Mouse (Mus musculus) neural tube, embryonic 12.5 days (tissue): ENCODE measurements around the gene Rev1. TPM values are rescaled to one million over a fixed set of nuclear protein-coding genes. Genes with fewer than 3 reads are reported as not detected.

Experiments
- ATAC-seq: fragments of 200-750 bp; cut with Nextera tagmentation; 2 replicates; pipeline ENCODE4 v1.8.0; 2017; ENCODE audit warnings: low read depth, mild to moderate bottlenecking, moderate TSS enrichment, moderate library complexity; ENCODE audit not compliant: low FRiP score
- H3K27ac ChIP-seq: fragments of 300-500 bp; sonication (generic); 2 replicates; pipeline ENCODE4 v1.5.1; 2016
- H3K27me3 ChIP-seq: fragments of 300-500 bp; sonication (generic); replicated peaks from 2 replicates; pipeline ENCODE4 v1.6.1; 2016; ENCODE audit warnings: mild to moderate bottlenecking
- H3K36me3 ChIP-seq: fragments of 300-500 bp; sonication (generic); 2 replicates; pipeline ENCODE4 v1.6.1; 2016; ENCODE audit warnings: mild to moderate bottlenecking
- H3K4me1 ChIP-seq: fragments of 300-500 bp; sonication (generic); 2 replicates; pipeline ENCODE4 v1.6.1; 2016
- H3K4me2 ChIP-seq: fragments of 300-500 bp; sonication (generic); replicated peaks from 2 replicates; pipeline ENCODE4 v1.6.1; 2016; ENCODE audit warnings: mild to moderate bottlenecking
- H3K4me3 ChIP-seq: fragments of 300-500 bp; sonication (generic); 2 replicates; pipeline ENCODE4 v1.5.1; 2016
- H3K9ac ChIP-seq: fragments of 300-500 bp; sonication (generic); 2 replicates; pipeline ENCODE4 v1.6.1; 2016; ENCODE audit warnings: mild to moderate bottlenecking
- H3K9me3 ChIP-seq: fragments of 300-500 bp; sonication (generic); 2 replicates; pipeline ENCODE4 v1.6.1; 2016; ENCODE audit warnings: mild to moderate bottlenecking
- WGBS: fragments of 180-500 bp; shearing (Covaris S2); methylation state at CpG from one replicate; pipeline ENCODE4 v1.1.7; 2016; 5-methylcytosine and 5-hydroxymethylcytosine counted together
- polyA plus RNA-seq: library from polyadenylated mRNA; unstranded; fragments of >200 nt; fragmentation: Nextera tagmentation; extraction: Ambion mirVana; gene quantifications from 2 replicates; pipeline ENCODE4 v1.2.1, GENCODE M21; 2016

Rev1 gene
- polyA plus RNA-seq, 1 experiment from 2014 or later, result 38.6 TPM

DNA sequence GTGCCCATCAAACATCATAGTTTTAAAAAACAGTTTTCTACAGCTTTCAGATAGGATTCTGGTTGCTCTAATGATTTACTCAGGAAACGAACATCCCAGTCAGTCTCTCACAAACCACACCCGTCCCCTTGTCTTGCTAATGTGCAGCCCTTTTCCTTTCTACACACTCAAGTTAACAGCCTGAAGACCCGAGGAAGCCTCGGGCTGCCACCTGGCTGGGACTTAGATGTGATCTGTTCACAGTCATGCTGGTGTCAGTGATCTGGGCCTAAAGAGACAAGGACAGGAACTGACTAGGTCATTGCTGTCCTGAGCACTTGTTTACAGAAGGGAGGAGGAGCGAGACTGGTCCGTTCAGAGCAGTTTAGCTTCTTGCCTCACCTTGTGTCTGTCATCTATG is 71.2 kb downstream of the Rev1 start:
- Histone ChIP-seq H3K4me1 (no peaks in the 10 kb centered on the region), H3K9ac (no peak overlapping the region), H3K27me3 (no peaks in the 10 kb centered on the region), H3K27ac (no peak overlapping the region), H3K9me3 (no peaks in the 10 kb centered on the region), H3K4me2 (no peak overlapping the region), H3K4me3 (no peak overlapping the region), H3K36me3 (peaks cover 72% of the 10 kb centered on the region)
- WGBS, result 77% methylated on average over 6 of the region's 6 CpGs
- ATAC-seq, result no peak

DNA sequence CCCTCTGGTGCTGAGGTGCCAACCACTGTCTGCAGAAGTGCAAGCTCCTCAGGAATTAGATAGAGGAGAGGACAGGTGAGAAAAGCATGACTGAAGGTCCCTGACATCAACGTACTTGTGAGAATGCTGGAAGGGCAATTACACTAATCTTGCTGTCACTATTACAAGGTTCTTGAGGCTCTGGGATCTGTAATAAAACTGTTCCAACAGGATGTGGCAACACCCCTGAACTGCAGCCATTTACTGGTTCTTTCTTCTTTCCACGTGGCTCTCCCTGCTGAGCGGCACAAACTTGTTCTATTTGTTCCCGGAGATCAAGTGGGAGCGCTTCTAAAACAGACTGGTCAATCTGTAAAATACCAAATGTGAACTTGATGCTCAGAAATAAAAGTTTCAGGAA is 74.4 kb downstream of the Rev1 start:
- H3K4me1 ChIP-seq, result no peaks in the 10 kb centered on the region
- no peak for ATAC-seq
- no peak overlapping the region for H3K4me3 ChIP-seq
- H3K9me3 ChIP-seq, result no peaks in the 10 kb centered on the region
- no peak overlapping the region for H3K9ac ChIP-seq
- no peaks in the 10 kb centered on the region for H3K27me3 ChIP-seq
- H3K36me3 ChIP-seq, result peaks cover 83% of the 10 kb centered on the region
- no peak overlapping the region for H3K27ac ChIP-seq
- no peak overlapping the region for H3K4me2 ChIP-seq
- WGBS, result 71% methylated on average over 5 of the region's 5 CpGs

DNA sequence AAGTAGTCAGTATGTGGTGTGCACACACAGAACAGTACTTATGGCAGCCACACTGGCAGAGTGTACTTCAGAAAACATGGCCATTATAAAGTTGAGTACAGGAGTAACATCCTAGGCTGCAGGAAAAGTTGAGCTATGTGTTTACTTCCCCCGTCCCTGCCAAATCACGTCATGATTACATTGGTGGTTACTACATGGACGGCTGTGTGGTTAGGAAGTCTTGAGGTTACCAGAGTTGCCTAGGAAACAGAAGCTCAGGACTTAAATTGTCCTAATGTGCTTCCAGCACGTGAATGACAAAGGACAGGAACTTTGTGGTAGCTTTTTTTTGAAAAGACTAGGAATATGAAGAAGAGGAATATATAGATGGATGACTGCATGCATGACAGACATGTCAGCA is 80.0 kb downstream of the Rev1 start:
- no peak for ATAC-seq
- H3K9ac ChIP-seq, result no peak overlapping the region
- H3K36me3 ChIP-seq, result peaks cover 94% of the 10 kb centered on the region
- no peak overlapping the region for H3K4me2 ChIP-seq
- no peak overlapping the region for H3K4me3 ChIP-seq
- H3K9me3 ChIP-seq, result no peaks in the 10 kb centered on the region
- H3K4me1 ChIP-seq, result no peaks in the 10 kb centered on the region
- no peaks in the 10 kb centered on the region for H3K27me3 ChIP-seq
- no peak overlapping the region for H3K27ac ChIP-seq
- WGBS, result 79% methylated on average over 4 of the region's 4 CpGs

DNA sequence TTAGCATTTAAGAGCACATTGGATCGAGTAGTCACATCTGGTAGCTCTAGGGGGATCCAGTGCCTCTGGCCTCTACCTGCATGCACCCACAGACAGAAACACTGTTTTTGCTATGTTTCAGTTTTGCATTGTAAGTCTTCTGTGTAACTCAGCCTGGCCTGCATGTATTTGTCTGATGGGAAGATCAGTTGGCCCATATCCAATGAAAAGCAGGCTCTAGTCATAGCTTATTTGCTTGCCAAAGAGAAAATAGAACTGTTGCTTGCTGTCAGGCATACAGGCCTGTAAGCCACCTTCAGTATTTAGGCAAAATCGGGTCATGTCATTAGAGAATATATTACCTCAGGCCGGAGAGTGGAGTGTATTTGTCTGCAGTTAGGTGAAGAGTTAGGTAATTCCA is 81.5 kb downstream of the Rev1 start:
- WGBS, result 91% methylated on average over 3 of the region's 3 CpGs
- H3K4me2 ChIP-seq, result no peak overlapping the region
- no peaks in the 10 kb centered on the region for H3K4me1 ChIP-seq
- no peak overlapping the region for H3K4me3 ChIP-seq
- H3K36me3 ChIP-seq, result peaks cover 87% of the 10 kb centered on the region
- H3K27me3 ChIP-seq, result no peaks in the 10 kb centered on the region
- no peak overlapping the region for H3K9ac ChIP-seq
- H3K27ac ChIP-seq, result no peak overlapping the region
- H3K9me3 ChIP-seq, result no peaks in the 10 kb centered on the region
- ATAC-seq, result no peak

DNA sequence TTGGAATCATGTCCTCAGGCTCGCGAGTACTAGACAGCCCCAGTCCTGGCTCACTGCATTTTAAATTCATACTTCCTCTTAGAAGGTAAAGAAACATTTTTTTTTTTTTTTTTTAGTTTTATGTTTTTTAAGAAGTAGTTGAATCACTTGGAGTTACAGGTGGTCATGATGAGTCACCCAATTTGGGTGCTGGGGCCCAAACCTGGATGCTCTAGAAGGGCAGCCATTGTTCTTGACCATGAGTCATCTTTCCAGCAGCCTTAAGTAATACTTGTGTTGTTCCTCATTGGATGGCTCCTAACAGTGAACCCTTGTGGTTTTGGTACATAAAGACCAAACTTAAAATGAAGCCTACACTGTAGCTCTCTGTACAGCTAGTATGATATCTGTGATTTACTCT is 90.7 kb downstream of the Rev1 start:
- no peaks in the 10 kb centered on the region for H3K9me3 ChIP-seq
- H3K27me3 ChIP-seq, result no peaks in the 10 kb centered on the region
- no peak for ATAC-seq
- H3K36me3 ChIP-seq, result peaks cover 72% of the 10 kb centered on the region
- 95% methylated on average over 2 of the region's 2 CpGs for WGBS
- no peak overlapping the region for H3K9ac ChIP-seq
- no peak overlapping the region for H3K27ac ChIP-seq
- no peak overlapping the region for H3K4me3 ChIP-seq
- no peak overlapping the region for H3K4me2 ChIP-seq
- H3K4me1 ChIP-seq, result no peaks in the 10 kb centered on the region

DNA sequence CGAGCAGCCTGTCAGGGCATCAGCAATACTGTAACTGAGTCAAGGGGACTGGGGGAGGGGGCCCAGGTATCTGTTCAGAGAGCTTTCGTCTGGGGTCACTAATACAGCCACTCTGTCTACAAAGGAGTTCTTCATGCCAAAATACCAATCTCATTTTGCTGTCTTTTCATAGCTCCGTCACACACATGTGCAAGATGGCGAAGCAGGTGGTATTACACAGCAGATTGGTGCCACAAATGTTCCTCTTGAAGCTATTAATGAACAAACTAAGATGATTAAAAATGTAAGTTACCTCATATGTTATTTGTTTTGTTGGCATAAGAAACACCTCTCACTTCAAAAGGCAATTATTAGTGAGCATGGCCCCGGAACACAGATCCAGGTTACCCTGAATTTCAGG is 92.2 kb downstream of the Rev1 start:
- 89% methylated on average over 5 of the region's 5 CpGs for WGBS
- H3K36me3 ChIP-seq, result peaks cover 72% of the 10 kb centered on the region

DNA sequence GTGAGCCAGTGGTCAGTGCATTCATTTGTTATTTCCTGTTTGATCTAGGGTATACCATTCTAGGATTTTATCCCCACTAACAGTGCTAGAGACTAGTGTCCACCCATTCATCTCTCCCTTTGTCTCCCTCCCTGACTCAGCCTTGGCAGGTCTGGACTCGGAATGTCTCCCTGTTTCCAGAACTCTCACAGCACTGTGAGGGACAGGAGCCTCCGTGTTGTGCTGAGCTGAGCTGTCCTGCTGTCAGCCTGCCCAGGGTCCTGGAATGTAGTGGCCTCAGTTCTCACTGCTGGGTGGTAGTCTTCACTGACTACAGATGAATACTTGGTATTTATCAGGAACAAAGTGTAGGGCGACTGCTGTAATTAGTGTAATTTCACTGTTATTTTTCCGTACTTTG is 94.1 kb downstream of the Rev1 start:
- 95% methylated on average over 4 of the region's 4 CpGs for whole genome bisulfite sequencing

More for the DNA sequence above, 92.2 kb downstream of the Rev1 start:
- Histone ChIP-seq H3K4me2 (no peak overlapping the region), H3K9me3 (no peaks in the 10 kb centered on the region), H3K27me3 (no peaks in the 10 kb centered on the region), H3K4me1 (no peaks in the 10 kb centered on the region), H3K27ac (no peak overlapping the region), H3K4me3 (no peak overlapping the region), H3K9ac (no peak overlapping the region)
- no peak for ATAC-seq

DNA sequence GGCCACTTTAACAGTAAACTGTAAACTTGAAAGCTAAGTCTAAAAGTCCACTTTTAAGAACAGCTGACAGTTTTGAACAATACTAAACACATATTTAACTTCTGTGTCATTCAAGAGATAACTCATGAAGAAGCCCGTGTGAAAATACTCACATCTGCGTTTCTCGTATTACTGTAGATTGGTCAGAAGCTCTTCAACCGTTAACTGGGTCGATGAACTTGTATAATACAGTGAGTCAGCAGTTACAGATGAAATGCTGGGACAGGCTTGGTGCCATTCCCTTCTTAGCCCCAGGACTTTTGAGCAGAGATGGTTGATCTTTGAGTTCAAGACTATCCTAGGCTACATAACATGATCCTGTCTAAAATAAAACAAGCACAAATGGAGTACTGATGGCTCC is 98.2 kb downstream of the Rev1 start:
- no peak overlapping the region for H3K27ac ChIP-seq
- no peak overlapping the region for H3K4me2 ChIP-seq
- peaks cover 32% of the 10 kb centered on the region for H3K36me3 ChIP-seq
- 93% methylated on average over 5 of the region's 5 CpGs for WGBS
- ATAC-seq, result no peak
- H3K9me3 ChIP-seq, result no peaks in the 10 kb centered on the region
- H3K4me3 ChIP-seq, result no peak overlapping the region
- no peaks in the 10 kb centered on the region for H3K27me3 ChIP-seq
- H3K9ac ChIP-seq, result no peak overlapping the region
- no peaks in the 10 kb centered on the region for H3K4me1 ChIP-seq

More for the DNA sequence above, 94.1 kb downstream of the Rev1 start:
- Histone ChIP-seq H3K9ac (no peak overlapping the region), H3K9me3 (no peaks in the 10 kb centered on the region), H3K4me3 (no peak overlapping the region), H3K27ac (no peak overlapping the region), H3K36me3 (peaks cover 64% of the 10 kb centered on the region), H3K4me1 (no peaks in the 10 kb centered on the region), H3K4me2 (no peak overlapping the region), H3K27me3 (no peaks in the 10 kb centered on the region)
- ATAC-seq, result no peak

DNA sequence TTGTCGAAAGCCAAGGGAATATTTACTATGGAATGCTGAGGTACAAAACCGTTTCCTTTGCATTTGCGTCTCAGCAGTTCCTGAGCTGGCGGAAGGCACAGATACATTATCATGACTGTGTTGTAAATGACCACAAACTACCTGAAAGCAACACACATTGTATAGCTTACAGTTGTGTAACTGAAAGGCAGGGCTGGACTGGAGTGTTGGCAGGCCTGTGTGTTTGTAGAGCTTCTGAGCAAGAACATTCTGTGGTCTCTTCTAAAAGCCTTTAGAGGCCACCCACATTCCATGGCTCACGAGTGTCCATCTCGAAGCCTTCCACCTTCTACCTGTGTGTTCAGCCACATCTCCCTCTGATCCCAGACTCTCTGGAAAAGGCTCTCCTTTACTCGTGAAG is 102.3 kb downstream of the Rev1 start:
- no peak for ATAC-seq
- WGBS, result 96% methylated on average over 7 of the region's 7 CpGs
- Histone ChIP-seq H3K4me1 (no peaks in the 10 kb centered on the region), H3K4me3 (no peak overlapping the region), H3K27ac (no peak overlapping the region), H3K36me3 (peaks cover 24% of the 10 kb centered on the region), H3K27me3 (no peaks in the 10 kb centered on the region), H3K9ac (no peak overlapping the region), H3K9me3 (no peaks in the 10 kb centered on the region), H3K4me2 (no peak overlapping the region)

DNA sequence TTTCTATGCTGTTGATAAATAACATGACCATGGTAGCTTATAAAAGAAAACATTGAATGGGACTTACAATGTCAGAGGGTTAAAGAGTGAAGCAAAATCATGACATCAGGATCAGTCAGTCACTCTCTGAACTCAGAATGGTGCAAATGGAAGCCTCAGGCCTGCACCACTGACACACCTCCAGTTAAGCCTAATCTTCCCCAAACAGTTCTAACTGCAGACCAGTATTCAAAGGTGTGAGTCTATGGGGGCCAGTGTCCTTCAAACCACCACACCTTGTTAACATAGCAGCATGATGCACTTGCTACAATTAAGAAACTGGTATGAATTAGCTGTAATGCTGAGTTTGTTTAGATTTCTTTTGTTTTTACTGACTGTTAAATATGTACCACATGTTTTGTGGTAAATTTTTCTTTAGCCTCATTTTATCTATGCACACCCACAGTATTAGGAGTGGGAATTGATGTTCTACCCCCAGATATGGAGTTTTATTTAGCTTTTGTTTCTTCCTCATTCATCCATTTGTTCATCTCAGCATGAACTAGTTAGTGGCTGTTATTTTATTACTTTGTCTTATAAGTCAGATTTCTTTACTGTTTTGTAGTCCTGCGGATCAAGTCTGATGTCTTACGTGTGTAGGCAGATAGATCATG is 114.9 kb downstream of the Rev1 start:
- Histone ChIP-seq H3K36me3 (peaks cover 16% of the 10 kb centered on the region), H3K4me2 (no peak overlapping the region), H3K9me3 (no peaks in the 10 kb centered on the region), H3K27ac (no peak overlapping the region), H3K27me3 (no peaks in the 10 kb centered on the region), H3K4me3 (no peak overlapping the region), H3K9ac (no peak overlapping the region), H3K4me1 (no peaks in the 10 kb centered on the region)
- 93% methylated on average over 2 of the region's 2 CpGs for WGBS
- ATAC-seq, result no peak

DNA sequence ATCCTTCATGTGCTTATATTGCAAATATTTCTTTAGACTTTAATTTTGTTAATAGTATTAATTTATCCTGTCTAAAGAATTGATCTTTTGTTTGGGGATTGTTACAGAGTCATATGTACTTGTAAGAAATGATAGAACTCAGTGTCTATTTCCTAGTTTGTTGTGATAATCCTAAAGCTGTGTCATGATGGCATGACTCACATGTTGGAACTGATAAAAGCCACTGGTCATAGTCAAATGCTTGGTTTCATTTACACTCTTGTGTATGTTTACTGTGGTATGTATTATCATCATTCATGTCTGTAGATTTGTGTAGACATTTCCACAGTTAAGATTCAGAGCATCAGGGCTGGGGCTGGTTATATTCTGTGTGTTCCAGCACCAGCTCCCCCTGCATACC is 117.1 kb downstream of the Rev1 start:
- no peak for ATAC-seq
- Histone ChIP-seq H3K36me3 (no peaks in the 10 kb centered on the region), H3K9me3 (no peaks in the 10 kb centered on the region), H3K27ac (no peak overlapping the region), H3K4me3 (no peak overlapping the region), H3K27me3 (no peaks in the 10 kb centered on the region), H3K4me2 (no peak overlapping the region), H3K9ac (no peak overlapping the region), H3K4me1 (no peaks in the 10 kb centered on the region)

DNA sequence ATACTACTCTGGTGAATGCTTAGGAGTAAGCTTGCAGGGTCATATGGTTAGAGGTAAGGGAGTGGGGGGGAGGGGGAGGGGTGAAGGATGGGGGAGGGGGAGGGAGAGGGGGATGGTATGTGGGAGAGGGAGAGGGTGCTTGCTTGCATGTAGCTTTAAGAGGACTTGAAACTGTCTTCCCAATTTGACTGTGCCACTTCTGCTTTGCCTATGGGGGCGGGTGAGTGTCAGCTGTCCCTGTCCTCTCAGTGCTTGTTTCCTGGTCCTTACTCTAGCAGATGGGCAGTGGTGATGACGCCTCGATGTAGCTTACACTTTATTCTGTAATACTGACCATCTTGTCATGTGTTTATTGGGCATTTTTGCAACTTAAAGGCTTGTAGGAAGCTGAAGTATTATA is 117.5 kb downstream of the Rev1 start:
- Histone ChIP-seq H3K27ac (no peak overlapping the region), H3K36me3 (no peaks in the 10 kb centered on the region), H3K27me3 (no peaks in the 10 kb centered on the region), H3K9me3 (no peaks in the 10 kb centered on the region), H3K4me2 (no peak overlapping the region), H3K4me3 (no peak overlapping the region), H3K9ac (no peak overlapping the region), H3K4me1 (no peaks in the 10 kb centered on the region)
- WGBS, result 90% methylated on average over 3 of the region's 3 CpGs
- ATAC-seq, result no peak

DNA sequence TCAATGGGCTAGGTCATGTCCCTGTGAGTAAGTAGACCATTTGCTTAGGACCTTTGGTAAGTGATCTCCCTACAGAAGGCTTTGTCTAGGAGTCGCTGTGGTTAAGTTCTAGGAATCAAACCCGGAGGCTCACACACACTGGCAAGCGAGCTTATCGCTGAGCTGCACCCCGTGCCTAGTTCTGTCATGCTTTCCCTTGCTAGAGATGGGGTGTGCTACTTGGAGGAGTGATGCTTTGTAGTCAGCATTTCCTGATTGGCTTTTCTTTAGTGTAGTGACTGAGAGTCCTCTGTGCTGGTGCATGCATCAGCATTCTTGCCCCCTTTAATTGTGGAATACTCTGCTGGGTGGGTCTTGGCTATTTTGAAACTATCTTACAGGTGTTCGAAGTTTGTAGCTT is 118.0 kb downstream of the Rev1 start:
- WGBS, result 87% methylated on average over 6 of the region's 6 CpGs
- ATAC-seq, result no peak
- Histone ChIP-seq H3K9ac (no peak overlapping the region), H3K9me3 (no peaks in the 10 kb centered on the region), H3K27me3 (no peaks in the 10 kb centered on the region), H3K4me3 (no peak overlapping the region), H3K4me2 (no peak overlapping the region), H3K27ac (no peak overlapping the region), H3K4me1 (no peaks in the 10 kb centered on the region), H3K36me3 (no peaks in the 10 kb centered on the region)
